Mouse (Mus musculus): ENCODE data around the gene Cyp2a22. TPM values are rescaled to one million over a fixed set of nuclear protein-coding genes. Genes with fewer than 3 reads are reported as not detected.
"Not testable (repeated sequence)": the region's sequence is repeated elsewhere in the genome, so short reads cannot be mapped to it uniquely, and the experiment has no call there.

Cyp2a22 gene
- not detected in 2 replicates for polyA plus RNA-seq (2012; ENCODE audit: insufficient read depth, insufficient read length, missing spikeins)

- Histone ChIP-seq H3K4me1 (ENCODE audit: control insufficient read depth, insufficient read depth, insufficient read length, low read length) (no peaks in the 10 kb centered on the region), H3K27ac (replicated peaks; ENCODE audit: low read depth, low read length) (no peak within 1 kb of the TSS), H3K4me3 (ENCODE audit: insufficient read depth, low read depth, low read length) (no peak within 1 kb of the TSS)
Observed at GRCm38 (mm10) chr7:26939262-26939661, at the start of gene Cyp2a22. Cyp2a22 (minus strand) TSS chr7:26939384.

GRCm38 (mm10) chr7:26983151-26983550 lies 44.0 kb upstream of the Cyp2a22 start:
- not testable (repeated sequence) for H3K4me1 ChIP-seq (ENCODE audit: control insufficient read depth, insufficient read depth, insufficient read length, low read length)

GRCm38 (mm10) chr7:26982551-26982950 lies 43.4 kb upstream of the Cyp2a22 start:
- Histone ChIP-seq H3K4me3 (ENCODE audit: insufficient read depth, low read depth, low read length) (no peak overlapping the region), H3K4me1 (ENCODE audit: control insufficient read depth, insufficient read depth, insufficient read length, low read length) (no peaks in the 10 kb centered on the region), H3K27ac (replicated peaks; ENCODE audit: low read depth, low read length) (no peak overlapping the region)

More at GRCm38 (mm10) chr7:26983151-26983550, 44.0 kb upstream of the Cyp2a22 start:
- not testable (repeated sequence) for H3K4me3 ChIP-seq (ENCODE audit: insufficient read depth, low read depth, low read length); H3K27ac ChIP-seq (replicated peaks; ENCODE audit: low read depth, low read length)

- H3K27ac ChIP-seq (replicated peaks; ENCODE audit: low read depth, low read length); H3K4me3 ChIP-seq (ENCODE audit: insufficient read depth, low read depth, low read length); H3K4me1 ChIP-seq (ENCODE audit: control insufficient read depth, insufficient read depth, insufficient read length, low read length): not testable (repeated sequence)
Observed at GRCm38 (mm10) chr7:26981937-26982336, 42.8 kb upstream of the Cyp2a22 start.

GRCm38 (mm10) chr7:26981464-26981863 lies 42.3 kb upstream of the Cyp2a22 start:
- H3K4me3 ChIP-seq (ENCODE audit: insufficient read depth, low read depth, low read length); H3K4me1 ChIP-seq (ENCODE audit: control insufficient read depth, insufficient read depth, insufficient read length, low read length); H3K27ac ChIP-seq (replicated peaks; ENCODE audit: low read depth, low read length): not testable (repeated sequence)

GRCm38 (mm10) chr7:26962371-26962770 lies 23.2 kb upstream of the Cyp2a22 start:
- H3K4me1 ChIP-seq (ENCODE audit: control insufficient read depth, insufficient read depth, insufficient read length, low read length); H3K27ac ChIP-seq (replicated peaks; ENCODE audit: low read depth, low read length); H3K4me3 ChIP-seq (ENCODE audit: insufficient read depth, low read depth, low read length): not testable (repeated sequence)

GRCm38 (mm10) chr7:26953306-26953705 lies 14.1 kb upstream of the Cyp2a22 start:
- H3K27ac ChIP-seq (replicated peaks; ENCODE audit: low read depth, low read length); H3K4me3 ChIP-seq (ENCODE audit: insufficient read depth, low read depth, low read length); H3K4me1 ChIP-seq (ENCODE audit: control insufficient read depth, insufficient read depth, insufficient read length, low read length): not testable (repeated sequence)

- not testable (repeated sequence) for H3K27ac ChIP-seq (replicated peaks; ENCODE audit: low read depth, low read length); H3K4me3 ChIP-seq (ENCODE audit: insufficient read depth, low read depth, low read length)
Observed at GRCm38 (mm10) chr7:26952671-26953070, 13.5 kb upstream of the Cyp2a22 start.

GRCm38 (mm10) chr7:26941320-26941925 lies 2.2 kb upstream of the Cyp2a22 start:
- not testable (repeated sequence) for H3K4me1 ChIP-seq (ENCODE audit: control insufficient read depth, insufficient read depth, insufficient read length, low read length); H3K27ac ChIP-seq (replicated peaks; ENCODE audit: low read depth, low read length); H3K4me3 ChIP-seq (ENCODE audit: insufficient read depth, low read depth, low read length)

More at GRCm38 (mm10) chr7:26952671-26953070, 13.5 kb upstream of the Cyp2a22 start:
- not testable (repeated sequence) for H3K4me1 ChIP-seq (ENCODE audit: control insufficient read depth, insufficient read depth, insufficient read length, low read length)

GRCm38 (mm10) chr7:26917114-26917513 lies 22.1 kb downstream of the Cyp2a22 start:
- not testable (repeated sequence) for H3K4me1 ChIP-seq (ENCODE audit: control insufficient read depth, insufficient read depth, insufficient read length, low read length); H3K27ac ChIP-seq (replicated peaks; ENCODE audit: low read depth, low read length); H3K4me3 ChIP-seq (ENCODE audit: insufficient read depth, low read depth, low read length)

Other genes starting within 250 kb of the Cyp2a22 start
- gene Cyp2b19, start 182.2 kb downstream of the Cyp2a22 start, polyA plus RNA-seq (2012; ENCODE audit: insufficient read depth, insufficient read length, missing spikeins), result not detected in 2 replicates
- gene Cyp2g1, start 130.5 kb downstream of the Cyp2a22 start, polyA plus RNA-seq (2012; ENCODE audit: insufficient read depth, insufficient read length, missing spikeins), result not detected in 2 replicates
- 4.8 TPM in 1 of 2 replicates, not detected in the other for gene Cyp2a5, start 104.1 kb downstream of the Cyp2a22 start, polyA plus RNA-seq (2012; ENCODE audit: insufficient read depth, insufficient read length, missing spikeins)
- 1.0 TPM in 1 of 2 replicates, not detected in the other for gene Cyp2a12, start 89.7 kb upstream of the Cyp2a22 start, polyA plus RNA-seq (2012; ENCODE audit: insufficient read depth, insufficient read length, missing spikeins)
- gene Cyp2f2, start 180.5 kb upstream of the Cyp2a22 start, polyA plus RNA-seq (2012; ENCODE audit: insufficient read depth, insufficient read length, missing spikeins), result 5.0 and 8.5 TPM in 2 replicates
- gene Cyp2t4, start 214.3 kb upstream of the Cyp2a22 start, polyA plus RNA-seq (2012; ENCODE audit: insufficient read depth, insufficient read length, missing spikeins), result not detected in 2 replicates
- 22.6 and 23.9 TPM in 2 replicates for gene Egln2, start 227.4 kb upstream of the Cyp2a22 start, polyA plus RNA-seq (2012; ENCODE audit: insufficient read depth, insufficient read length, missing spikeins)
- gene Rab4b, start 239.5 kb upstream of the Cyp2a22 start, polyA plus RNA-seq (2012; ENCODE audit: insufficient read depth, insufficient read length, missing spikeins), result 13.6 and 21.4 TPM in 2 replicates
- gene Gm21983, start 241.7 kb upstream of the Cyp2a22 start, polyA plus RNA-seq (2012; ENCODE audit: insufficient read depth, insufficient read length, missing spikeins), result not detected in 2 replicates
- gene Mia, start 241.8 kb upstream of the Cyp2a22 start, polyA plus RNA-seq (2012; ENCODE audit: insufficient read depth, insufficient read length, missing spikeins), result not detected in 2 replicates